Comparison of ENCODE assay signal across 18 mouse cellular contexts in the genomic region with DNA sequence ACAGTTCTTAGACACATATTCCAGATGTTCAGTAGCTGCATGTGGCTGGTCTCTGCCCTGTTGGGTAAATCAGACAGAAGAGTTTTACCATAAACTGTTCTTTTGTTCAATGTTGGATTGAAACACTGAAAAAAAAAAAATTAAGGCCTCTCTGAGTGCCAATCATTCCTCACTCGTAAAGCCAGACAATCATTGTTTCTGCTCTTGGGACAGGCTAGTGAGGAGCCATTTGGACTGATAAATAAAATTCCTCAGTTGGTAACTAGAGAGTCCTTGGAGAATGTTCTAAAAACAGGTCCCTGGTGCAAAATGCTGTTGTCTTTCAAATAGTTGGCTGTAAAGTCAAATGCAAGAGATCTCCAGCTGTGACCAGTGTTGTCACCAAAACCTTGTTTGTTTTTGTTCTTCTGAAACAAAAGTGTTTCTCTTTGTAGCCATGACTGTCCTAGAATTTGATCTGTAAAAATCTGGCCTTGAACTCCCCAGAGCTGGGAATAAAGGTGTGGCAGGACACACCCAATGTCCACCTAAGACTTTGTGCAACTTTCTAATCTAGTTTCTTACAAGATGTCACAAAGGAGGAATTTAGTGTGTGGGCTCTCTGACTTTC. TPM values are rescaled to one million over a fixed set of nuclear protein-coding genes. Genes with fewer than 3 reads are reported as not detected.
DNase-seq lines count a peak whose midpoint lies in the region; TF ChIP-seq lines count a peak whose summit lies in the region.
"Had no signal": no experiment of that assay in that cellular context is flagged by ENCODE, and none has a peak within 500 bp of the region (broad histone marks: within the 10 kb centered on the region; RNA-seq: fewer than 3 reads in every experiment).

No protein-coding gene starts in this region.

- intact Hi-C loops in heart, adult 2 months (cut with DNase I), result loop anchor here (5.0 kb wide), 1 partner anchor 64 kb away; no protein-coding TSS in a partner anchor

- WGBS in heart, adult 2 months, result 45% methylated on average over 1 of the region's 1 CpGs

- no peak for TF ChIP-seq EP300 in heart, adult 2 months (IDR thresholded peaks at IDR 0.05; ENCODE audit: insufficient read depth, low read depth, low read length)
- no peak for TF ChIP-seq EP300 in ES-Bruce4 (IDR thresholded peaks at IDR 0.05; ENCODE audit: insufficient read depth, low read depth, low read length)

- TF ChIP-seq CTCF in heart, adult 2 months (IDR thresholded peaks at IDR 0.05), result no peak
- TF ChIP-seq CTCF in ES-Bruce4 (IDR thresholded peaks at IDR 0.05; ENCODE audit: low read depth, low read length), result no peak

- peaks cover 4% of the 10 kb centered on the region for H3K36me3 ChIP-seq in heart, adult 2 months (ENCODE audit: control insufficient read depth, insufficient read depth, low read length)
- H3K36me3 ChIP-seq in ES-Bruce4 (ENCODE audit: control insufficient read depth, insufficient read depth, low read length, poor library complexity, severe bottlenecking), result no peaks in the 10 kb centered on the region
- H3K36me3 ChIP-seq in ES-E14 (ENCODE audit: control insufficient read depth, insufficient read depth, low read length, poor library complexity, severe bottlenecking), result no peaks in the 10 kb centered on the region
- H3K36me3 ChIP-seq: embryonic facial prominence, embryonic 10.5 days; heart, embryonic 12.5 days; hindbrain, embryonic 10.5 days; intestine, embryonic 15.5 days had no signal

- TF ChIP-seq POLR2A in heart, adult 2 months (IDR thresholded peaks at IDR 0.05; ENCODE audit: insufficient read depth, low read depth, low read length), result no peak
- no peak for TF ChIP-seq POLR2A in ES-Bruce4 (IDR thresholded peaks at IDR 0.05; ENCODE audit: insufficient read depth, low read length)

- no peaks in the 10 kb centered on the region for H3K27me3 ChIP-seq in heart, adult 2 months (ENCODE audit: control insufficient read depth, insufficient read depth, low read length)
- H3K27me3 ChIP-seq in ES-Bruce4 (ENCODE audit: control insufficient read depth, insufficient read depth, low read length, poor library complexity, severe bottlenecking), result no peaks in the 10 kb centered on the region
- H3K27me3 ChIP-seq: forebrain, embryonic 13.5 days; heart, embryonic 12.5 days; intestine, embryonic 15.5 days had no signal

- H3K4me3 ChIP-seq in heart, adult 2 months, result no peak overlapping the region
- H3K4me3 ChIP-seq in ES-Bruce4 (ENCODE audit: low read depth, low read length) (no peak overlapping the region), ES-E14 (ENCODE audit: insufficient read depth in 1 of 2, low read depth in 1 of 2, low read length in 2 of 2, poor library complexity in 1 of 2, severe bottlenecking in 1 of 2) (no peak overlapping the region)
- no peak overlapping the region for H3K4me3 ChIP-seq in brown adipose tissue, adult 24 weeks (ENCODE audit: insufficient read depth, low read depth, low read length)
- H3K4me3 ChIP-seq: embryonic facial prominence, embryonic 10.5 days; forebrain, embryonic 13.5 days; heart, embryonic 12.5 days; hindbrain, embryonic 10.5 days; intestine, embryonic 15.5 days had no signal

- in situ Hi-C loops in ES-E14 (cut with MboI; ENCODE audit: low sequenced_read_pairs in 2 of 2, unreplicated experiment in 2 of 2), result no loop called here

- H3K9ac ChIP-seq in heart, adult 2 months (ENCODE audit: low read depth, low read length), result no peak overlapping the region
- H3K9ac ChIP-seq in ES-Bruce4 (ENCODE audit: low read depth, poor library complexity, severe bottlenecking), result no peak overlapping the region
- H3K9ac ChIP-seq in ES-E14 (ENCODE audit: insufficient read depth, low read depth, low read length, poor library complexity, severe bottlenecking), result no peak overlapping the region; the same call in 1 of the 2 replicates
- H3K9ac ChIP-seq: forebrain, embryonic 13.5 days; heart, embryonic 12.5 days; hindbrain, embryonic 14.5 days; intestine, embryonic 15.5 days had no signal

- H3K9me3 ChIP-seq in ES-Bruce4 (replicated peaks; ENCODE audit: control insufficient read depth, insufficient read depth, low read length, poor library complexity, severe bottlenecking) (no peaks in the 10 kb centered on the region), ES-E14 (ENCODE audit: control insufficient read depth, insufficient read depth, low read depth, low read length) (no peaks in the 10 kb centered on the region)
- H3K9me3 ChIP-seq: embryonic facial prominence, embryonic 10.5 days; forebrain, embryonic 13.5 days; heart, embryonic 12.5 days; hindbrain, embryonic 10.5 days; intestine, embryonic 15.5 days had no signal

- H3K79me2 ChIP-seq in heart, adult 2 months (replicated peaks; ENCODE audit: control insufficient read depth, insufficient read depth, low read length), result no peaks in the 10 kb centered on the region

- DNase-seq in heart, adult 2 months, result no peak
- no peak for DNase-seq in heart, adult 18-20 months
- peak; percentile 35 for DNase-seq in ES-E14 (ENCODE audit: low read depth, low spot score)
- DNase-seq in spleen, postnatal 10 days (ENCODE audit: low spot score in 2 of 2), result no peak
- DNase-seq in kidney, adult 9 months, result no peak
- DNase-seq: adrenal gland, postnatal 14 days; cerebellum, adult 18-20 months; cerebellum, postnatal 36 days; gastrocnemius, postnatal 10 days; kidney, adult 18-20 months had no signal

- 0 out of 2 replicates have a peak, but pooled peaks cover 1% of the 10 kb centered on the region for H3K4me1 ChIP-seq in heart, adult 2 months (ENCODE audit: control insufficient read depth, insufficient read depth, low read length)
- H3K4me1 ChIP-seq in ES-Bruce4 (ENCODE audit: control insufficient read depth, insufficient read depth, low read length), result peaks cover 1% of the 10 kb centered on the region
- peaks cover 7 to 17% of the 10 kb centered on the region in 2 experiments for H3K4me1 ChIP-seq in ES-E14 (ENCODE audit: control insufficient read depth in 2 of 2, insufficient read depth in 2 of 2, low read length in 2 of 2, poor library complexity in 1 of 2)
- peaks cover 5% of the 10 kb centered on the region; the same call in 1 of the 2 replicates for H3K4me1 ChIP-seq in brown adipose tissue, adult 24 weeks (ENCODE audit: control insufficient read depth, insufficient read depth, insufficient read length, low read length)

- 0 out of 2 replicates have a peak overlapping the region, but pooled peaks have one; percentile 7 for H3K27ac ChIP-seq in heart, adult 2 months
- peak overlapping the region; percentile 88 for H3K27ac ChIP-seq in ES-Bruce4 (ENCODE audit: insufficient read depth, low read length)
- H3K27ac ChIP-seq in ES-E14 (ENCODE audit: insufficient read depth, low read depth, low read length, poor library complexity, severe bottlenecking), result peak overlapping the region; percentile 81; the same call in 1 of the 2 replicates
- H3K27ac ChIP-seq in brown adipose tissue, adult 24 weeks (replicated peaks; ENCODE audit: low read depth, low read length), result peak overlapping the region; percentile 26; the same call in 1 of the 2 replicates
- H3K27ac ChIP-seq: embryonic facial prominence, embryonic 10.5 days; forebrain, embryonic 13.5 days; hindbrain, embryonic 10.5 days; hindbrain, embryonic 14.5 days; intestine, embryonic 15.5 days had no signal

TF ChIP-seq in ES-E14, 5 proteins besides CTCF, POLR2A, EP300 and RAD21:
- TF ChIP-seq ZC3H11A (IDR thresholded peaks at IDR 0.05; ENCODE audit: borderline replicate concordance, low read depth, low read length), result no peak
- TF ChIP-seq CHD2 (IDR thresholded peaks at IDR 0.05; ENCODE audit: low read depth, low read length), result no peak
- peak; percentile 71; the same call in 1 of the 2 replicates for TF ChIP-seq ZNF384 (IDR thresholded peaks at IDR 0.05; ENCODE audit: low read depth, low read length)

RNA-seq across cellular contexts. Expression of gene Dcun1d3, which starts 2.3 kb away (rescaled TPM):
- total RNA-seq in heart, adult 2 months (2021), result 10 to 100 TPM; 12.6 to 14.6 TPM
- polyA plus RNA-seq in heart, adult 2 months (2012; rRNA removed), result 3.7 and 6.5 TPM in 2 replicates
- total RNA-seq in heart, adult 18-20 months (2021), result 10 to 100 TPM; 13.1 to 15.3 TPM
- polyA plus RNA-seq in ES-Bruce4 (2011; ENCODE audit: insufficient read depth, insufficient read length, low read depth, missing spikeins), result 31.2 and 37.9 TPM in 2 replicates
- total RNA-seq in ES-E14 (2012; rRNA removed), result 26.1 and 27.1 TPM in 2 replicates
- 18.4 and 21.7 TPM in 2 replicates for polyA plus RNA-seq in brown adipose tissue, adult 24 weeks (2012; ENCODE audit: insufficient read depth, insufficient read length, missing spikeins)

RNA-seq across cellular contexts. Expression of gene Lyrm1, which starts 2.7 kb away (rescaled TPM):
- 1 to 10 TPM; 9.1 to 9.6 TPM for total RNA-seq in heart, adult 2 months (2021)
- 5.9 and 8.6 TPM in 2 replicates for polyA plus RNA-seq in heart, adult 2 months (2012; rRNA removed)
- 1 to 10 TPM; 7.2 to 9.6 TPM for total RNA-seq in heart, adult 18-20 months (2021)
- 7.2 and 8.7 TPM in 2 replicates for polyA plus RNA-seq in ES-Bruce4 (2011; ENCODE audit: insufficient read depth, insufficient read length, low read depth, missing spikeins)
- total RNA-seq in ES-E14 (2012; rRNA removed), result 1.4 and 3.8 TPM in 2 replicates
- polyA plus RNA-seq in brown adipose tissue, adult 24 weeks (2012; ENCODE audit: insufficient read depth, insufficient read length, missing spikeins), result 11.7 and 17.5 TPM in 2 replicates

Comparison
In these comparisons a context has a peak if more than half of its experiments do, and no peak if none do; other contexts are left out.
1. H3K27ac ChIP-seq: peak in every context shown above with its lines; median percentile 88 in ES-Bruce4; 81 in ES-E14; 26 in brown adipose tissue, adult 24 weeks; 7 in heart, adult 2 months.